Mouse (Mus musculus) ES-E14 (cell line): ENCODE data around the gene Hipk2.

ENCODE experiments used
- HCFC1 ChIP-seq: IDR thresholded peaks from 2 replicates; pipeline ENCODE4 v1.6.1; 2012; ENCODE audit warnings: low read length, inconsistent platforms, borderline replicate concordance; ENCODE audit not compliant: insufficient read depth
- ZC3H11A ChIP-seq: IDR thresholded peaks from 2 replicates; pipeline ENCODE4 v1.6.1; 2012; ENCODE audit warnings: low read depth, mild to moderate bottlenecking, inconsistent platforms, low read length, borderline replicate concordance
- ZNF384 ChIP-seq: IDR thresholded peaks from 2 replicates; pipeline ENCODE4 v1.6.1; 2012; ENCODE audit warnings: low read depth, low read length, inconsistent platforms

DNA sequence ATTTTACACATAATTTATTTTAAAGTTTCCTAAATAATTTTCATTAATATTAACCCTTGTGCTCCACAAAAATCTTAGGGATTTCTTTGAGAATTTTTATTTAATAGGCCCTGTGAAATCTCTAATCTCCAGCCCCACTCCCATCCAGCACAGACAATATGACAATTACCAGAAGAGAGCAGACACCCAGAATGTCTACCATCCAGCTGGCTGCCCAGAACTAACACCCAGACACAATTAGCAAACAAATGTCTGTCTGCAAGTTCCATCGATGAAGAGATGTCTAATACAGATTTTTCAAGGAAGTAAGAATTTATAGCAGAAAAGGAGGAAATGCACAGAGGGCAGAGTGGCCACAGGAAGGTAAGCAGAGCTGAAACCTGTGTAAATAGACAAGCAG, 74.7 kb downstream of the Hipk2 start:
- TF ChIP-seq ZC3H11A (no peak), HCFC1 (no peak), ZNF384 (no peak)
